Mouse (Mus musculus) midbrain, embryonic 14.5 days (tissue): ENCODE results near the gene Klhdc3. TPM values are rescaled to one million over a fixed set of nuclear protein-coding genes. Genes with fewer than 3 reads are reported as not detected.

Source experiments
- ATAC-seq: fragments of 200-750 bp; cut with Nextera tagmentation; 2 replicates; pipeline ENCODE4 v1.8.0; 2017; ENCODE audit warnings: moderate number of reproducible peaks, moderate library complexity; ENCODE audit not compliant: low FRiP score, low TSS enrichment
- DNase-seq: peaks from one replicate; pipeline ENCODE4 v3.0.0-alpha.2; 2015
- H3K27ac ChIP-seq: fragments of 300-500 bp; sonication (generic); replicated peaks from 2 replicates; pipeline ENCODE4 v1.5.1; 2014; ENCODE audit warnings: mild to moderate bottlenecking, low read depth, low read length, moderate library complexity
- H3K27me3 ChIP-seq: fragments of 300-500 bp; sonication (generic); 2 replicates; pipeline ENCODE4 v1.6.1; 2014; ENCODE audit warnings: low read length, control low read depth, mixed read lengths; ENCODE audit not compliant: control insufficient read depth, insufficient read depth
- H3K36me3 ChIP-seq: fragments of 300-500 bp; sonication (generic); 2 replicates; pipeline ENCODE4 v1.6.1; 2014; ENCODE audit warnings: low read length, control low read depth; ENCODE audit not compliant: control insufficient read depth, insufficient read depth
- H3K4me1 ChIP-seq: fragments of 300-500 bp; sonication (generic); 2 replicates; pipeline ENCODE4 v1.6.1; 2014; ENCODE audit warnings: mild to moderate bottlenecking, antibody characterized with exemption, low read length, control low read depth; ENCODE audit not compliant: control insufficient read depth, insufficient read depth
- H3K4me2 ChIP-seq: fragments of 300-500 bp; sonication (generic); 2 replicates; pipeline ENCODE4 v1.6.1; 2014; ENCODE audit warnings: mild to moderate bottlenecking, low read length, moderate library complexity
- H3K4me3 ChIP-seq: fragments of 300-500 bp; sonication (generic); replicated peaks from 2 replicates; pipeline ENCODE4 v1.5.1; 2014; ENCODE audit warnings: low read depth, low read length
- H3K9ac ChIP-seq: fragments of 300-500 bp; sonication (generic); replicated peaks from 2 replicates; pipeline ENCODE4 v1.6.1; 2014; ENCODE audit warnings: mild to moderate bottlenecking, low read length, moderate library complexity
- H3K9me3 ChIP-seq: fragments of 300-500 bp; sonication (generic); 2 replicates; pipeline ENCODE4 v1.6.1; 2016; ENCODE audit warnings: low read length, control low read depth, mixed read lengths; ENCODE audit not compliant: control insufficient read depth
- WGBS: fragments of 180-500 bp; shearing (Covaris S2); extraction: QIAGEN DNeasy Blood & Tissue Kit; methylation state at CpG from one replicate; pipeline ENCODE4 v1.1.7; 2014; 5-methylcytosine and 5-hydroxymethylcytosine counted together
- polyA plus RNA-seq: library from polyadenylated mRNA; unstranded; fragments of >200 nt; fragmentation: Nextera tagmentation; extraction: Ambion mirVana; gene quantifications from 2 replicates; pipeline ENCODE4 v1.2.1, GENCODE M21; 2014

Klhdc3 gene
- polyA plus RNA-seq: 141 and 150 TPM in 2 replicates

GRCm38 (mm10) chr17:46680760-46681373, at the start of gene Klhdc3:
Gene Klhdc3, minus strand, starts transcription at chr17:46680914.
- H3K4me3 ChIP-seq: peak within 1 kb of the TSS; percentile 82
- no peaks in the 10 kb centered on the region for H3K9me3 ChIP-seq
- no peaks in the 10 kb centered on the region for H3K27me3 ChIP-seq
- ATAC-seq (peak; percentile 98), DNase-seq (peak; percentile 99)
- H3K9ac ChIP-seq: peak within 1 kb of the TSS; percentile 69
- H3K36me3 ChIP-seq: peaks cover 56% of the 10 kb centered on the region
- peaks cover 19% of the 10 kb centered on the region for H3K4me1 ChIP-seq
- WGBS: under 1% methylated on average over 49 of the region's 49 CpGs
- H3K27ac ChIP-seq: peak within 1 kb of the TSS; percentile 90
- H3K4me2 ChIP-seq: peak within 1 kb of the TSS; percentile 97

GRCm38 (mm10) chr17:46728904-46729318, 48.2 kb upstream of the Klhdc3 start, which contains the start of gene Gnmt:
Gene Gnmt, minus strand, starts transcription at chr17:46729168.
- no peaks in the 10 kb centered on the region for H3K9me3 ChIP-seq
- H3K27ac ChIP-seq: no peak within 1 kb of the TSS
- WGBS: 20% methylated on average over 24 of the region's 24 CpGs
- H3K4me1 ChIP-seq: no peaks in the 10 kb centered on the region
- H3K4me3 ChIP-seq: no peak within 1 kb of the TSS
- ATAC-seq (no peak), DNase-seq (no peak)
- no peak within 1 kb of the TSS; the same call in 1 of the 2 replicates for H3K9ac ChIP-seq
- H3K4me2 ChIP-seq: no peak within 1 kb of the TSS; the same call in 1 of the 2 replicates
- H3K36me3 ChIP-seq: peaks cover 7% of the 10 kb centered on the region; the same call in 1 of the 2 replicates
- no peaks in the 10 kb centered on the region for H3K27me3 ChIP-seq

GRCm38 (mm10) chr17:46728496-46728895, 47.8 kb upstream of the Klhdc3 start:
- Histone ChIP-seq H3K27me3 (no peaks in the 10 kb centered on the region), H3K36me3 (peaks cover 11% of the 10 kb centered on the region; the same call in 1 of the 2 replicates), H3K9ac (no peak overlapping the region; the same call in 1 of the 2 replicates), H3K9me3 (no peaks in the 10 kb centered on the region), H3K4me3 (no peak overlapping the region), H3K27ac (no peak overlapping the region), H3K4me1 (no peaks in the 10 kb centered on the region), H3K4me2 (no peak overlapping the region; the same call in 1 of the 2 replicates)
- WGBS: 58% methylated on average over 11 of the region's 11 CpGs
- no peak for DNase-seq
- ATAC-seq: no peak

- H3K9ac ChIP-seq: no peak overlapping the region
- no peak for DNase-seq
- no peak overlapping the region for H3K4me2 ChIP-seq
- H3K27me3 ChIP-seq: no peaks in the 10 kb centered on the region
- H3K4me3 ChIP-seq: no peak overlapping the region
- H3K9me3 ChIP-seq: no peaks in the 10 kb centered on the region
- H3K36me3 ChIP-seq: peaks cover 15% of the 10 kb centered on the region; the same call in 1 of the 2 replicates
- H3K4me1 ChIP-seq: no peaks in the 10 kb centered on the region
- 43% methylated on average over 6 of the region's 6 CpGs for WGBS
- ATAC-seq: no peak
- H3K27ac ChIP-seq: no peak overlapping the region
These were observed 47.3 kb upstream of the Klhdc3 start for GRCm38 (mm10) chr17:46728021-46728420.

GRCm38 (mm10) chr17:46727271-46727670, 46.6 kb upstream of the Klhdc3 start:
- H3K4me2 ChIP-seq: no peak overlapping the region
- DNase-seq (no peak), ATAC-seq (no peak)
- 92% methylated on average over 11 of the region's 11 CpGs for WGBS
- no peak overlapping the region for H3K9ac ChIP-seq
- no peaks in the 10 kb centered on the region for H3K9me3 ChIP-seq
- H3K36me3 ChIP-seq: peaks cover 19% of the 10 kb centered on the region; the same call in 1 of the 2 replicates
- H3K27me3 ChIP-seq: no peaks in the 10 kb centered on the region
- H3K4me1 ChIP-seq: no peaks in the 10 kb centered on the region
- no peak overlapping the region for H3K27ac ChIP-seq
- no peak overlapping the region for H3K4me3 ChIP-seq

- no peak overlapping the region for H3K4me3 ChIP-seq
These were observed 45.3 kb upstream of the Klhdc3 start for GRCm38 (mm10) chr17:46725731-46726645.

GRCm38 (mm10) chr17:46725273-46725672, 44.6 kb upstream of the Klhdc3 start:
- Histone ChIP-seq H3K4me2 (no peak overlapping the region), H3K27me3 (no peaks in the 10 kb centered on the region), H3K4me1 (no peaks in the 10 kb centered on the region), H3K36me3 (peaks cover 36% of the 10 kb centered on the region; the same call in 1 of the 2 replicates), H3K9me3 (no peaks in the 10 kb centered on the region), H3K9ac (no peak overlapping the region), H3K4me3 (no peak overlapping the region), H3K27ac (no peak overlapping the region)
- WGBS: 47% methylated on average over 9 of the region's 9 CpGs
- peak; percentile 54 for DNase-seq
- no peak for ATAC-seq

More at GRCm38 (mm10) chr17:46725731-46726645, 45.3 kb upstream of the Klhdc3 start:
- Histone ChIP-seq H3K27me3 (no peaks in the 10 kb centered on the region), H3K9ac (no peak overlapping the region), H3K4me1 (no peaks in the 10 kb centered on the region), H3K27ac (no peak overlapping the region), H3K36me3 (peaks cover 29% of the 10 kb centered on the region; the same call in 1 of the 2 replicates), H3K4me2 (no peak overlapping the region), H3K9me3 (no peaks in the 10 kb centered on the region)
- ATAC-seq (no peak), DNase-seq (no peak)
- 92% methylated on average over 26 of the region's 26 CpGs for WGBS

GRCm38 (mm10) chr17:46724477-46725084, 43.9 kb upstream of the Klhdc3 start:
- Histone ChIP-seq H3K36me3 (peaks cover 39% of the 10 kb centered on the region; the same call in 1 of the 2 replicates), H3K27ac (no peak overlapping the region), H3K9ac (no peak overlapping the region), H3K4me1 (no peaks in the 10 kb centered on the region), H3K4me3 (no peak overlapping the region), H3K27me3 (no peaks in the 10 kb centered on the region), H3K9me3 (no peaks in the 10 kb centered on the region), H3K4me2 (no peak overlapping the region)
- DNase-seq (no peak), ATAC-seq (no peak)
- WGBS: 80% methylated on average over 19 of the region's 20 CpGs
